In the genomic region with DNA sequence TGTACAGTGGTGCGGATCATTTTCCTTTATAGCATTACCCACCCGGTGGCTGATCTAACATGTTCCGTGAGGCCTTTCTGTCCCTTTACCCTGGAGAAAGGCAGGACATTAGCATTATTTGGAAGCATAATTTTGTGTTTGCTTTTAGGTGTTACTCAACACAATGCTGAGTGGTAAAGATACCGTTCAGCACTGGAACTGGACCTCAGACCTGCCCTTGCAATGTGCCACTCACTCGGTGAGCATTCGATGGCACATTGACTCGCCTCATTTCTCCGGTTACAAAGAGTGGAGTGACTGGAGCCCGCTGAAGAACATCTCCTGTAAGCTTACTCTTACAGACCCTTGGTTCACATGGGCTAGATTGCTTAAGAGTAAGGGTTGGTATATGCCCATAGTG, we compare ENCODE assay signal across 15 mouse cellular contexts.
"Had no signal": no experiment of that assay in that cellular context is flagged by ENCODE, and none has a peak within 500 bp of the region (broad histone marks: within the 10 kb centered on the region; RNA-seq: fewer than 3 reads in every experiment).

No protein-coding gene starts in this region.

- ATAC-seq: midbrain, embryonic 15.5 days had no signal

- H3K9me3 ChIP-seq: kidney, embryonic 15.5 days; limb, embryonic 10.5 days; limb, embryonic 13.5 days; midbrain, embryonic 12.5 days; midbrain, embryonic 15.5 days; neural tube, embryonic 13.5 days had no signal

- H3K36me3 ChIP-seq: midbrain, embryonic 12.5 days; midbrain, embryonic 15.5 days had no signal

- DNase-seq: kidney, adult 2 months; kidney, postnatal 14 days; kidney, postnatal 4 days; lung, embryonic 14.5 days; retina, postnatal 1 day; thymus, adult 2 months; thymus, postnatal 14 days had no signal

- H3K4me3 ChIP-seq: kidney, embryonic 15.5 days; limb, embryonic 10.5 days; limb, embryonic 13.5 days; midbrain, embryonic 12.5 days; midbrain, embryonic 15.5 days; neural tube, embryonic 13.5 days had no signal

- H3K27me3 ChIP-seq: kidney, embryonic 15.5 days; limb, embryonic 13.5 days; midbrain, embryonic 12.5 days; midbrain, embryonic 15.5 days; neural tube, embryonic 13.5 days had no signal

- H3K27ac ChIP-seq: kidney, embryonic 15.5 days; limb, embryonic 10.5 days; limb, embryonic 13.5 days; liver, embryonic 14.5 days; macrophage; midbrain, embryonic 12.5 days; midbrain, embryonic 15.5 days; neural tube, embryonic 13.5 days had no signal

- H3K4me2 ChIP-seq: kidney, embryonic 15.5 days; limb, embryonic 13.5 days; lung, embryonic 14.5 days; midbrain, embryonic 12.5 days; midbrain, embryonic 15.5 days; neural tube, embryonic 13.5 days had no signal

- H3K9ac ChIP-seq: kidney, embryonic 15.5 days; limb, embryonic 13.5 days; liver, embryonic 14.5 days; lung, embryonic 14.5 days; midbrain, embryonic 12.5 days; midbrain, embryonic 15.5 days; neural tube, embryonic 13.5 days had no signal

- H3K4me1 ChIP-seq: midbrain, embryonic 12.5 days; midbrain, embryonic 15.5 days had no signal
